12 mouse cellular contexts compared by ENCODE assay signal in the genomic region with DNA sequence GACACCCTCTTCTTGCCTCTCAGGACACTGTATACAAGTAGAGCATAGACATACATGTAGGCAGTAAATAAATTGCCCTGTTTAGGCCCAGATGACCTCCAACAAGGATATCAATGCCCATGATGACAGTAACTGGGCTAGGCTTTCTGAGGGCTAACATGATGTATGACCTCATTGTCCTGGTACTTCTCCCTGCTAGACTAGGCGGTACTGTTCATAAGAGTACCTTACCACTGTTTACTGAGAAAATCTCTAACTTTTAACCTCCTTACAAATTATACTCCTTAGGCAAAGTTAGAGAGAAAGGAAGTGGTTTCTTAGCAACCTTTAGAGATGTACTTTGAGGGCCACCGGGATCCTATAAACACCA. TPM values are rescaled to one million over a fixed set of nuclear protein-coding genes. Genes with fewer than 3 reads are reported as not detected.
"Had no signal": no experiment of that assay in that cellular context is flagged by ENCODE, and none has a peak within 500 bp of the region (broad histone marks: within the 10 kb centered on the region; RNA-seq: fewer than 3 reads in every experiment).

No protein-coding gene starts in this region.

- H3K27ac ChIP-seq: kidney, postnatal 0 days; liver, embryonic 14.5 days; midbrain, embryonic 12.5 days had no signal

- ATAC-seq: midbrain, embryonic 16.5 days had no signal

- H3K9ac ChIP-seq: liver, embryonic 14.5 days; midbrain, embryonic 12.5 days had no signal

- H3K4me3 ChIP-seq: midbrain, embryonic 12.5 days had no signal

- H3K4me1 ChIP-seq: midbrain, embryonic 12.5 days had no signal

- H3K27me3 ChIP-seq: midbrain, embryonic 12.5 days had no signal

- DNase-seq: kidney, adult 8-10 months; layer of hippocampus, adult 9-11 months; lung, adult 18-20 months; right cerebral cortex, postnatal 14 days had no signal

- H3K9me3 ChIP-seq: midbrain, embryonic 12.5 days had no signal

- H3K36me3 ChIP-seq: midbrain, embryonic 12.5 days had no signal

- H3K4me2 ChIP-seq: midbrain, embryonic 12.5 days had no signal

RNA-seq across cellular contexts. Expression of a gene that starts 10.0 kb away (rescaled TPM):
- total RNA-seq: liver, adult 2 months; megakaryocyte-erythroid progenitor cell, adult 5-6 weeks had no signal
- polyA plus RNA-seq: limb, embryonic 11.5 days; liver, adult 2 months; midbrain, embryonic 12.5 days; midbrain, embryonic 16.5 days had no signal

RNA-seq across cellular contexts. Expression of a gene that starts 13.4 kb away (rescaled TPM):
- total RNA-seq: megakaryocyte-erythroid progenitor cell, adult 5-6 weeks had no signal

RNA-seq across cellular contexts. Expression of a gene that starts 23.8 kb away (rescaled TPM):
- total RNA-seq: liver, adult 2 months; megakaryocyte-erythroid progenitor cell, adult 5-6 weeks had no signal
- polyA plus RNA-seq: limb, embryonic 11.5 days; liver, adult 2 months; midbrain, embryonic 12.5 days; midbrain, embryonic 16.5 days; neural tube, embryonic 14.5 days had no signal
